Mouse (Mus musculus) MEL (cell line): ENCODE data around the gene Guca1a.

Experiments used
- CTCF ChIP-seq, 3 experiments: IDR thresholded peaks in 2 of 3; conservative IDR thresholded peaks in 1 of 3; 2 replicates each; pipeline ENCODE4 v1.5.1; 2011 to 2012; ENCODE audit warnings: low read length in 3 of 3, low read depth in 2 of 3, mild to moderate bottlenecking in 2 of 3, improper control_type of control experiment in 1 of 3, inconsistent platforms in 1 of 3, mixed read lengths in 1 of 3, moderate library complexity in 1 of 3; ENCODE audit not compliant: control insufficient read depth in 1 of 3, insufficient read depth in 1 of 3, poor library complexity in 1 of 3, severe bottlenecking in 1 of 3
- SMC3 ChIP-seq: IDR thresholded peaks from 2 replicates; pipeline ENCODE4 v1.6.1; 2011; ENCODE audit warnings: low read depth, low read length, improper control_type of control experiment
- USF2 ChIP-seq, 2 experiments: IDR thresholded peaks; 2 replicates each; pipeline ENCODE4 v1.6.1; 2011 to 2012; ENCODE audit warnings: improper control_type of control experiment in 2 of 2, low read length in 2 of 2, borderline replicate concordance in 1 of 2, inconsistent platforms in 1 of 2, low read depth in 1 of 2, mild to moderate bottlenecking in 1 of 2; ENCODE audit not compliant: insufficient read depth in 1 of 2

DNA sequence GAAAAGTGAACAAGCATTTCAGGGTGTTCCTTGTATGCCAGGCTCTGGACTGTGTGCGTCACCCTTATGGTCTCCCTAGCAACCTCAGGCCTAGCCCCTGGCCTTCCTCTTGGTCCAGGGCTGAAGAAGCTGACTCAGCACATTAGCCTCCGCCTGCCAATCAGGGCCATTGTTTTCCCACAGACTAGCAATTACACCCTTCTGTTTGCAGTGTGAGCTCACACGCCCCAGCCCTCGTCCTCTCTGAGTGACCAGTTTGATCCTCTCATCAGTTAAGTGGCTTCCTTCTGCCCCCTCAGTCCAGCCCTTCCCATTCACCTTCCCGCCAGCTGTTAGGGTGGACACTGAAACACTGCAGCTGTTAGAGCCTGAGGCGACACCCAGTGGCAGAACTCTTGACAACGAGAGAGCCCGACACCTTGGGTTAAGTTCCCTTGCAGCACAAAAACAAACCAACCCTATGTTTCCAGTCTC, 28.5 kb upstream of the Guca1a start:
- TF ChIP-seq CTCF (IDR thresholded peaks at IDR 0.05 in 2 of 3, conservative IDR thresholded peaks at IDR 0.05 in 1 of 3; ENCODE audit: control insufficient read depth in 1 of 3, insufficient read depth in 1 of 3, low read depth in 2 of 3, low read length in 3 of 3, poor library complexity in 1 of 3, severe bottlenecking in 1 of 3) (peak in 2 of 3 experiments; percentile 33 to 37; a peak in 4 of 6 replicates), SMC3 (peak; percentile 27; the same call in 1 of the 2 replicates), USF2 (IDR thresholded peaks at IDR 0.05; ENCODE audit: borderline replicate concordance in 1 of 2, insufficient read depth in 1 of 2, low read depth in 1 of 2, low read length in 2 of 2) (no peak)
